Mouse (Mus musculus) E14TG2a.4 (cell line): ENCODE measurements around the gene Slc35c2.

Experiments
- H3K27me3 ChIP-seq: 2 replicates; pipeline ENCODE4 v1.6.1; 2014; ENCODE audit warnings: low read length, control low read depth; ENCODE audit not compliant: insufficient read depth
- H3K36me3 ChIP-seq: 2 replicates; pipeline ENCODE4 v1.6.1; 2014; ENCODE audit warnings: low read length, control low read depth; ENCODE audit not compliant: insufficient read depth
- H3K4me1 ChIP-seq: replicated peaks from 2 replicates; pipeline ENCODE4 v1.6.1; 2014; ENCODE audit warnings: low read depth, low read length, control low read depth
- H3K4me3 ChIP-seq: replicated peaks from 2 replicates; pipeline ENCODE4 v1.5.1; 2014; ENCODE audit warnings: mild to moderate bottlenecking, low read length
- H3K9me3 ChIP-seq: 2 replicates; pipeline ENCODE4 v1.6.1; 2014; ENCODE audit warnings: low read length, control low read depth
- CTCF ChIP-seq: conservative IDR thresholded peaks from 2 replicates; pipeline ENCODE4 v1.5.1; 2014; ENCODE audit warnings: low read length
- NANOG ChIP-seq: IDR thresholded peaks from 2 replicates; pipeline ENCODE4 v1.6.1; 2014; ENCODE audit warnings: borderline replicate concordance, low read length, mixed read lengths
- POU5F1 ChIP-seq: IDR thresholded peaks from 2 replicates; pipeline ENCODE4 v1.6.1; 2014; ENCODE audit warnings: low read length, borderline replicate concordance

The Slc35c2 gene

DNA sequence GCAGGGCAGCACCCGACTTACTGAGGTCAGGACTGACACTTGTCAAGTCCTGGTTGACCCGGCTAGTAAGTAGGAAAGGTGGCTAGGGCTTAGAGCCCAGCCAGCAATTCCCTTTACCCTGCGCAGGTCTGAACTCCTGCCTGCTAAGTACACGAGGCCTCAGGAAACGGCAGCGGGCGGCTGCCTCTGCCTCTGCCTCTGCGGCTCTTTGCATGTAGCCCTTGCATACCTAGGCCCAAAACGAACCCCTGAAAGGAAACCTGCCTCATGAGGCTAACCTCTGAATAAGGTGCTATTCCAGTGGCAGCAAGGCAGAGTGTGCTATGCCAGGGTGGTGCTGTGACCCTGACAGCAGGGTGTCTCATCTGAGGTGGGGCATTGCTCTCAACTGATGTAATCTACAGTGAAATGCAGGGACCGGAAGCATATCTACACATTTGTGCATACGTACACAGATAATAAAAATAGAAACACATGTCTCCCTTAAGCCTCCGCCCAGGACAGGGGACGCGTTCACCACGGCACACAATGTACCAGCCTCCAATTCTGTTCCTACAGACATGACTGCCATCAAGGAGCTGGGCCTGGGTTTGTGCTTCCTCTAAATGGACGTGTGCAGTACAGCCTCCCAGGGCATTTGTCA, 30.1 kb upstream of the Slc35c2 start:
- peaks cover 62% of the 10 kb centered on the region for H3K4me1 ChIP-seq
- peaks cover 51% of the 10 kb centered on the region for H3K36me3 ChIP-seq
- H3K4me3 ChIP-seq = peak overlapping the region; percentile 37; the same call in 1 of the 2 replicates
- no peaks in the 10 kb centered on the region for H3K9me3 ChIP-seq
- no peaks in the 10 kb centered on the region for H3K27me3 ChIP-seq
- TF ChIP-seq POU5F1 (no peak), NANOG (no peak), CTCF (no peak)

DNA sequence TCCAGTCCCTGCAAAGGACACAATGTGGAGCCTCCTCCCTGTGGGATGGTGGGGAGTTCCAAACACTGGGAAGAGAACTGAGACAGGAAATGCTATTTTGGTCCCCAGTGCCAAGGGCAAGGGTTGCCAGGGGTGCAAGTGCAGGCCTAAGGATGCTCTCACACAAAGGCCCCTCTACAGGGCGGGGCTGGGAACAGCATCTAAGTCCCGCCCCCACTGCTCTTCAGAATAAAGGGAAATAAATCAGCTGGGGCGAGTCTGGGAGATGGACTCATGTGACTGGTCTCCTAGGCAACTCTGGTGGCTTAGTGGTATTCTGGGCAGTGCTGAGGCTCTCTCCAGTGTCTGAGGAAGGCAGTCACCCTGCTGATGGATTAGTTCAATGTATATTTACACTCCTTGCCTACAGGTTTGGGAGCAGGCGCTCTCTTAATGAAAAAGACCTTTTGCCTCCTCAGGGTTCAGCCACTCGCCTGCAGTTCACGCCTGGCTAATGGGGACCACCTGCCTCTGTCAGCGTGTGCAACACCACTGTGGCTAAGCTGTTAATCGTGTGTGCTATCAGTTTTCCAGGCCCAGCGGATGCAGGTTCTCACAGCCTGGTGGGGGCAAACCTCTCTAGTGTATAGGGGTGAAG, 29.3 kb upstream of the Slc35c2 start:
- peak overlapping the region; percentile 37; the same call in 1 of the 2 replicates for H3K4me3 ChIP-seq
- H3K27me3 ChIP-seq = no peaks in the 10 kb centered on the region
- H3K9me3 ChIP-seq = no peaks in the 10 kb centered on the region
- peaks cover 54% of the 10 kb centered on the region for H3K4me1 ChIP-seq
- TF ChIP-seq CTCF (no peak), POU5F1 (no peak), NANOG (no peak)
- H3K36me3 ChIP-seq = peaks cover 59% of the 10 kb centered on the region

DNA sequence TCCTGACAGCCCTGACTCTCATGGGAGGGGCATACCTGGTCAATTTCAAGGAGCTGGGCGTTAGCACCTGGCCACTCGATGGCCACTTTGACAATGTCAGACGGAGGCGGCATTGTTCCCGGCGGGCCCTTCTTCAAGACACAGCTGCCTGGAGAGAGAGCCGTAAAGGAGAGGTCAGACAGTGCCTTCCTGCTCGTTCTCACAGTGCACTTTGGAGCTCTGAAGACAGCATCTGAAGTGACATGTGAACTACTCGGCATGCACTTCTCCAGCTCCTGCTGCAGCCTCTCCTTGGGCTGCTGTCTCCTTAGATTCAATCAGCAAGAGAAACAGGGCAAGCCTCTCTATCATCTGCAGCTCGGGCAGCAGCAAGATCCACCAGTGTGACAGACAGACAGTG, 28.5 kb upstream of the Slc35c2 start:
- H3K4me3 ChIP-seq = no peak overlapping the region
- H3K27me3 ChIP-seq = no peaks in the 10 kb centered on the region
- no peaks in the 10 kb centered on the region for H3K9me3 ChIP-seq
- H3K36me3 ChIP-seq = peaks cover 60% of the 10 kb centered on the region
- peaks cover 47% of the 10 kb centered on the region for H3K4me1 ChIP-seq
- TF ChIP-seq CTCF = no peak
- TF ChIP-seq POU5F1 = no peak
- TF ChIP-seq NANOG = no peak

DNA sequence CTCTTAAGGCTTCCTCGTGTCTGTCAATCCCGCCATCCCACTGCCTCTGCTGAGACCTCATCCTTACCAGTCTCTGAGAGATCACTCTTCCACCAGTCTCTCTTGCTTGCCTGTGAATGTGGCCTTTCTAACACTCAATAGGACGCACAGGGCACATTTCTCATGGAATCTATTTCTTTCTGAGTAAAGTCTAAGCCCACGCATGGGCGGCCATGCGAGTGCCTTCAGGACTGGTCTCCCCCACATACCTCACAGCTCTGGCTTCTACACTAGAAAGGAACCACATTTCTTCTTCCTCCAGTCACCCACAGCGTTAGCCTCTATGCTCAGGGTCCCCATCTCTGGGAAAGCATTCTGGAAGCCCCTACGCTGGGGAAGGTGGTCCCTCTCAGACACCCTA, 26.5 kb upstream of the Slc35c2 start:
- TF ChIP-seq POU5F1 = no peak
- TF ChIP-seq NANOG = no peak
- no peak for TF ChIP-seq CTCF
- Histone ChIP-seq H3K4me3 (no peak overlapping the region), H3K27me3 (no peaks in the 10 kb centered on the region), H3K36me3 (peaks cover 78% of the 10 kb centered on the region), H3K4me1 (peaks cover 51% of the 10 kb centered on the region), H3K9me3 (no peaks in the 10 kb centered on the region)

DNA sequence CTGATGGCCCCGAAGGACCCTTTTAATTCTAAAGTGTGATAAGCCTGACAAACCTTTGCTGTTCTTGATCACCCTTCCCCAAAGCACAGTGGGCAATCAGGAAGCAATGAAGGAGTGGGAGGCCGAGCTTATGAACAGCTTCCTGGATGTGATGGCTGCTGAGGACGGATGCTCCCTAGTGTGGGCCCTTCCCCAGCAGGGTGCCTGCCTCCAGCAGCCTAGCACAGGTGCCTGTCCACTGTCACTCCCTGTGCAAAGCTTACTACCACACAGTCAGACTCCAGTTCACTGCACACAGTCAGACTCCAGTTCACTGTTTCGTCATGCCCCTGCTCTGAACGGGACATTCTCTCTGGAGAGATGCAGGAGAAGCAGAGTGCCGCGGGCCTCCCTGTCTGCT, 24.7 kb upstream of the Slc35c2 start:
- Histone ChIP-seq H3K9me3 (no peaks in the 10 kb centered on the region), H3K4me3 (no peak overlapping the region), H3K4me1 (peaks cover 43% of the 10 kb centered on the region), H3K27me3 (no peaks in the 10 kb centered on the region), H3K36me3 (peaks cover 90% of the 10 kb centered on the region)
- TF ChIP-seq POU5F1 (no peak), CTCF (no peak), NANOG (no peak)

DNA sequence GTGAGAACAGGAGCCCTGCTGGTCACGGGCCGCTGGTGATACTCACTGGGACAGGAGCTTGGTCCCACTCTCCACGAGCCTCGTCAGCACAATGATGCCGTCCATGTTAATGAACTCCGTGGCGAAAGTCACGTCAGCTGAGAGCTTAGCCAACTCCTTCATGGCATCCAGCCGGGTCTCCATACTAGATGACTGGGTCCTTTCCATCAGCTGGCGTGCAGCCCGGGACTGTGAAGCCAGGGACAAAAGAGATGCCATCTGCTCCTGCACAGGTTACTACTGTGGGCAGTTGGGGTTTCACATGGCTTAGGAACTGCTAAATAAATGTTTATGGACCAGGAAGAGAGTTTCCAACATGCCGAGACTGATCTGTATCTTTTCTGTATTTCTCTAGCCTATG, 23.9 kb upstream of the Slc35c2 start:
- no peaks in the 10 kb centered on the region for H3K9me3 ChIP-seq
- no peak for TF ChIP-seq NANOG
- TF ChIP-seq POU5F1 = no peak
- peaks cover 35% of the 10 kb centered on the region for H3K4me1 ChIP-seq
- no peak overlapping the region for H3K4me3 ChIP-seq
- peaks cover 98% of the 10 kb centered on the region for H3K36me3 ChIP-seq
- H3K27me3 ChIP-seq = no peaks in the 10 kb centered on the region

DNA sequence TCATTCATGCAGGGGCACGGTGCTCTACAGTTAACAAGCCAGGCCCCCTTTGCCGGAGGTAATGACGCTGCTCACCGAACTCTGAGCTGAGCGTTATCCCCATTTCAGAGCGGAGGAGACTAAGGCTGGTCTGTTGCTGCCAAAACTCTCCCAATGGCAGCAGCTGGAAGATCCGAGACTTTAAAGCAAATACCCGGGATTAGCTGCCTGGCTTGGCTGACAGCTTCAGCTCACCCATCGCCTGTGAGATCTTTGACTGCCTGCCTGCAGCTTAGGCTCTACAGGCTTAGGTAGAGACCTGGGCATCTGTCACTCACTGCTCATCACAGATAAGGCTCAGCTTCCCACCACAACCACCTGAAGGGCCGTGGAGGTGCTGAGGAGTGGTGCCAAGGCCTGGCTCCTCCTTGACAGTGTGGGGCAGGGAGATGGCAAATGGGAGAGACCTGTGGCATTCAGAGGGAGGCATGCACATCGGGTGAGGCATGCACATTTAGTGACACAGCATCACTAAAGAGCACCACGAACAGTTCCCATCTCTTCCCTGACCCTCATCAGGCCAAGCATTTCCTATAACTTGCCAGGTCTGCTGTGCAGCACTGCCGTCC, 23.3 kb upstream of the Slc35c2 start:
- Histone ChIP-seq H3K27me3 (no peaks in the 10 kb centered on the region), H3K4me1 (peaks cover 28% of the 10 kb centered on the region), H3K9me3 (no peaks in the 10 kb centered on the region), H3K4me3 (no peak overlapping the region), H3K36me3 (peaks cover 97% of the 10 kb centered on the region)
- no peak for TF ChIP-seq POU5F1
- TF ChIP-seq NANOG = no peak
- no peak for TF ChIP-seq CTCF

DNA sequence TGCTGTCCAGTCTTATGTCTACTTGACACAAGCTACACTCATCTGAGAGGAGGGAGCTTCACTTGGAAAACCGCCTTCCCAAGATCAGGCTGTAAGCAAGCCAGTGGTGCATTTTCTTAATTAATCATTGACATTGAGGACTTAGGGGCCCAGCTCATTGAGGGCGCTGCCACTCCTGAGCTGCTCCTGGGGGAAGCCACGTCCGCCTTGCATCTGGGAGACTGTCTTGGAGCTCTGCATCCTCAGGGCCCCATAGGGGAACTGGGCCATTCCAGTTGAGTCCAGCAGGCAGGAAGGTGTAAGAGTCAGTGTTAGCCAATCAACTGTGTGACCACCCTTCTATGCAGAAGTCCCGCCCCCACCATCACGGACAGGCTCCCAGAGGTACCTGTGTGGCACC, 20.1 kb upstream of the Slc35c2 start:
- Histone ChIP-seq H3K4me1 (peaks cover 19% of the 10 kb centered on the region), H3K36me3 (peaks cover 95% of the 10 kb centered on the region), H3K9me3 (no peaks in the 10 kb centered on the region), H3K4me3 (no peak overlapping the region), H3K27me3 (no peaks in the 10 kb centered on the region)
- TF ChIP-seq NANOG (no peak), POU5F1 (no peak), CTCF (no peak)

DNA sequence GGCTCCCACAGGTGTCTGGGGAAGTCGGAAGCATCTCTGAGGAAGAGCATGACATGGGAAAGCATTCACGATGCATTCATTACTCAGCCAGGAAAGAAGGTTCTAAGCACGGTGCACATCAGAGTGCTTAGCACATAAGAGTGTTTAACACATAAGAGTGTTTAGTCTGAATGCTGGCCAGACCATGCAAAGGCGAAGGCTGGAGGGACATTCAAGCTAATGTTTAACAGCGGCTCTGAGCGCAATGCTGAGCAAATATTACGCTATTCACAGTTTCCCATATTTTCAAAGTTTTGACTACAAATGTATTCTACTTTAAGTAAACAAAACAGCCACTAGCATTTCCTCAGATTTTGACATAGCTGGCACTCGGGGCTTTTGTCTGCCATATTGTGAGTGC, 17.8 kb upstream of the Slc35c2 start:
- TF ChIP-seq POU5F1 (no peak), NANOG (no peak), CTCF (no peak)

More for the DNA sequence above, 17.8 kb upstream of the Slc35c2 start:
- Histone ChIP-seq H3K9me3 (no peaks in the 10 kb centered on the region), H3K4me1 (peaks cover 16% of the 10 kb centered on the region), H3K27me3 (no peaks in the 10 kb centered on the region), H3K36me3 (peaks cover 94% of the 10 kb centered on the region), H3K4me3 (no peak overlapping the region)
